Mouse (Mus musculus): Measurements from ENCODE around the gene Spred3. TPM values are rescaled to one million over a fixed set of nuclear protein-coding genes. Genes with fewer than 3 reads are reported as not detected.
"Not testable (repeated sequence)": the region's sequence is repeated elsewhere in the genome, so short reads cannot be mapped to it uniquely, and the experiment has no call there.

Spred3 gene
- polyA plus RNA-seq, 2 experiments from 2014 or later = 0.78 TPM; not detected in 1

DNA sequence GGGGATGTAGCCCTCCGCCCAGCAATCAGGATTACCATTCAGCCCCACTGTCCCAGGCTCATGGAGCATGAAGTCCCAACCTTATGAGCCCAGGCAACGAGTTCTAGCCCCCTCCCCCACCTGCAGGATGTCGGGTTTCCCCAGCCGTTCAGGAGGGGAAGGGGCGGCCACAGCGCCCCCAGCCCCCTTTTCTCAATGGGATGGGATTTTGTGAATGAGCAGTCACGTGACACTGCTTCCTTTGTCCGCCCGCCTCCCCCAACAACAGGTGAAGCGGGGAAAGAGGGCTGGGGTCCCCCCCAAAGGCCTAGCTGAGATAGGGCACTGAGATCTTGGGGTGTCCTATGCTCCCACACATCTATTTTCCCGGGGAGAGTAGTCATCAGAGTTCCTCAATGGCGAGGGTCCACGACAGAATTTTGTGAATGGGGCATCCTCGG is 1.4 kb downstream of the Spred3 start:
- ATAC-seq = no peak

DNA sequence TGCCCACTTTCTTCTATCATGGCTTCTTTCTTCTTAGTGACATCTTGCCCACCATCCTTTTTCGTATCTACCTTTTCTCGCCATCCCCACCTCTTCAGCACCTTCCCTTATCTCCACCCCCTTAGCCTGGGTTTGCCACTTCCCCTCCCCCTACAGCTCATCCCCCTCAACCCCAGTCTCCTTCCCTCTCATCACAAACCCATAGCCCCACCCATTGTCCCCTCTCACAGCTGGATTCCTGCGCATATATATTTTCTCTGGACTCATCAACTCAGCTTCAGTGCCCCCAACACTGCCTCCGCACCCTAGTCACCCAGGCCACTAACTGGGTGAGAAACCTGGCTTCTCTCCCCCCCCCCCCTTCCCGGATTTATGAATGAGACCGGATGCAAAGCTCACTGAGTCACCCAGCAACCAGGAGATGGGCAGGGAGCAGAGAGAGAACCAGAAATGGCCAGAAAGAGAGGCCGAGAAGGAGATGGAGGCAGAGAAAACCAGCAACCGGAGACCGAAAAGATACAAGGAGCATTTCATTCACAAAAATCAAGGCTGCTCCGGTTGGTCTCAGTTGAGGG is 2.0 kb downstream of the Spred3 start:
- no peak for ATAC-seq

DNA sequence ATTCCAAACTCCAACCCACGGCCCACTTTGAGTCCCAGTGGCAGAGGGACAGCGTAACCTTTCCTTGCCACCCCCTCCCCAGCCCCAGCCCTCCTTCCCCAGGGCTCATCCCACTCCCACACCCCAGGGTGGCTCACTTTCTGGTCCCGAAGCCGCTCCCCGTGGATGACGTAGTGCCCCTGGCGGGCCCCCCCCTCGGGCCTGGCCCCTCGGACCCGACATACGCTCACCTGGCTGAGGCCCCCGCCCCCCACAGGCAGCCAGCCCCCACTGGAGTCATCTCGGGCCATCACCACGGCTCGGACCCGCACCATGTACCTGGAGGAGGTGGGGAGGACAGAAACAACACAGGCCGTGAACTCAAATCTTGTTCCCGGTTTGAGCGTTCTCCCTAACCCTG is 2.6 kb downstream of the Spred3 start:
- no peak for ATAC-seq

DNA sequence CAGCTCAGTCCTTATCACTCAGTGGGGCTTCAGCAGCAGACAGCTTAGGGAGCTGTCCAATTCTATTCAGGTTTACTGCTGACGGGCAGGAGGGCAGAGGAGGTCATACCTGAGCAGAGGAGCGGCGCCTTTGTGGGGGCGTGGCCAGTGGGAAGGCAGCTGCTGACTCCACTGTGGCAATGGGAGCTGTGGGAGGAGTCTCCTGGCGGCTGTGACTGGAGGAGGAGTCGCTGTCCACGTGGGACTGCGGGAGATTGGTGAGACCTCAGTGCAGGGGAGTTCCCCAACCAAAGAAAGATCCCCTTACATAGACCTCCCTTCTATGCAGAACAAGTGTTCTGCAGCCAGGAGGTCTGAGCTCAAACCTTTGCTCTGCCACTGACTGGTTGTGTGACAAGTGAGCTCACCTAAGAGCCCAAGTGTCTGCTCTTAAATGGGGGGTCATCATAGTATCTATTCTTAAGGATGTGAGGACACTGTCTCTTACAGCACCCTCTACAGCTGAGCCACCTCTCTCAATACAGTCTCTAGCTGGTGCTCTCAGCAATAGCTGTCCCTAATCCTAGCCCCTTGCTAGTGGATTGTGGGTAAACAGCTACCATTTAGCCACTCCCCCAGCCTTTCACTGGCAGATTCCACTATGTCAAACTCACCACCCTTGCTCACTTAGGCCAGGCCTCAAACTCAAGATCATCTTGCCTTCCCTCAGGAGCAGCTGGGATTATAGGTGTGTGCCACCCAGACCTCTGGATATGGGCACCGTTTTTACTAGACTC is 7.3 kb downstream of the Spred3 start:
- peak; percentile 61 for ATAC-seq

DNA sequence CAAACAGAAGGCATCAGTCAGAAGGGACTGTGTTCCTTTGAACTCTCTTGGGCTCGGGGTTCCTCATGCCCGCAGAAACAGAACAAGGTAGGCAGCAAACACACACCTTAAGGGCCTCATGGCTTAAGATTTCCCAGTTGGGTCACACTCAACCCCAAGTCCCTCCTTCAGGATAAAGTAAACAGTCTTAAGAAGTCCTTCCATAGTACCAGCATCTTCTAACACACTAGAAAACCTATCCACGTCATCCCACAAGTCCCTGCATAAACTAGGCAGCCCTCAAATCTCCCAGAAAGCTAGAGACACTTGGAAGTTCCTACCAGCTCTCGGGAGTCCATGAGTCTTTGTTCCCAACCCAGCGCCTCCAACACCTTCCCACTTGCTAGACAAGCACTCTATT is 7.9 kb downstream of the Spred3 start:
- no peak for ATAC-seq

DNA sequence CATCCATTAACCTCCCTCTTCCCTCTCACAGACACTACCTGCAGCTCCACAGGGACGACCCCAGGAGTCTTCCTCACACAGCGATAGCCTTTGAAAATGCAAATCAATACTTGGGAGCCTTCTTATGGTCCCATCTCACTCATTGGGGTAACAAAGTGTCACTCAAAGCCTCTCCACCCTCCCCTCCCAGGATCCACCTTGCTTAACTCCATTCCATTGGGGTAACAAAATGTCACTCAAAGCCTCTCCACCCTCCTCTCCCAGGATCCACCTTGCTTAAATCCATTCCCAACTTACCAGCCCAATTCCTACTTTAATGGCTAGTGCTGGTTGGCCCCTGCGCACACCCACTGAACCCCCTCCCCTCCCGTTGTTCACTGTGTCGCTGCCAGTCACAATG is 11.9 kb downstream of the Spred3 start:
- no peak for ATAC-seq

DNA sequence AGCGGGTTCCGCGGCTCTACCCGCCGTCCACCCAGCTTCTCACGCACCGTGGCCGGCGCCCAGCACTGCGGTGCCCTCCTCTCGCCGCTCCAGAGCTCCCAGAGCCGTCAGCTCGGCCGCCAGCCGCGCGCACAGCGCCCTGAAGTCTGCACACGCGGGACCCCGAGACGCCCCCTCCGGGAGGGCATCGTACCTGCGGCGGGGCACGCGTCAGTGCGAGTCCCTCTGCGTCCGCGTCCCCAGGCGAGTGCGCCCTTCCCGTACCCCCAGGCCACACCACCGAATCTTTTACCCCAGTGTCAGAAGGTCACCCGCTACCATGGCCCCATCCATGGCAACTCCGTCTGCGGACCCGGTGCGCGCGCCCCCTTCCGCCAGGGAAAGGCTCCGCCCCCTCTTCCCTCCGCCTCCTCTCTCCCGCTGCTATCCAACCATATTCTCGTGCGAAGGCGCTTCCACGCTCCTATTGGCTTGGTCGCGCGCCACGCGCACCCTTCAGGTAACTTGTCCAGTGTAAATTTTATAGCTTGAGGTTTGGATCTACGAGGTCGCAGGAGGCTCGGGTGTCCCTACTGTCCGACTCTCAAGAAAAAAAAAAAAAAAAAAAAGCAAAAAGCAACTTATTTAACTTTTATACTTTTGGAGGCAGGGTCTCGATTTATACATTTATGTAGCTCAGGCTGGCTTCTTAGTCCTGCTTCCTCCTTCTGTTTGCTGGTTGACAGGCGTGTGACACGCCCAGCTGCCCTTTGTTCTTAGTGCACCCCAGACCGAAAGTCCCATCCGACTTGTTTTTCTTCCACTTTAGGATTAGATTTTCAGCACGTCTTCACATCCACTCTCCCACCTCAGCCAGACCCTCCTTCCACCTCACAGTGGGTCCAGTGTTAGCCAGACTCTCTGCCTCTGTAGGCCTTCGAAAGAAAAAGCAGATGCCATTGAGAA is 14.1 kb downstream of the Spred3 start, which contains the start of gene Fam98c:
TSS of gene Fam98c (minus strand) at position 397 of the 945 bp plus-strand sequence.
- ATAC-seq = peak; percentile 83

DNA sequence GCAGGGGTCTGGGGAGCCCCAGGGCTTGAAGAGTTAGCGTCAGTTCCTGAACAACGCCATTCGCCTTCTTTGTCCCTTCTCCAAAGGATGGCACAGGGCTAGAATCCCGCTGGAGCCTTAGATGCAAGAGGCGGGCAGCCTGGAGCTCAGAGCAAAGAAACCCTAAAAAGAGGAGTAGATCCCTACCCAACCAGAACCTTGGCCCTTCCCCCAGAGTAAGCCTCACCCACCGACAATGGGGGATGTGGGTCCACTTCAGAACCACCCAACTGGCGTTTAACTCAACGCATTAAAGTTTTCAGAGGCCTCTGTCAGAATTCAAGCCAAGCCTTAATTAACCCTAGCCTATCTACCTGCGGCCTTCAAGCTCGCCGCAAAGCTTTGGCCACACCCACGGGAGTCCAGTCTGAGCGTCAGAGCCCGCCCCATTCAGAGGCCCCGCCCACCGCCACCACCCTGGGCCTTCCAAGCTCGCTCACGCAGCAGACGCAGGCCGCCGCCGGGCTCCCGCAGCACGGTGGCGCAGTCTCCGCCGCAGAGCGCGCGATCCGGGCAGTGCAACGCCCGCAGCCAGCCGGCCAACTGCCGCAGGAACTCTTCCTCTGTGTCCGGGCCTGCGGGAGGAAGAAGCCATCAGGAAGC is 14.9 kb downstream of the Spred3 start:
- ATAC-seq = peak; percentile 67

DNA sequence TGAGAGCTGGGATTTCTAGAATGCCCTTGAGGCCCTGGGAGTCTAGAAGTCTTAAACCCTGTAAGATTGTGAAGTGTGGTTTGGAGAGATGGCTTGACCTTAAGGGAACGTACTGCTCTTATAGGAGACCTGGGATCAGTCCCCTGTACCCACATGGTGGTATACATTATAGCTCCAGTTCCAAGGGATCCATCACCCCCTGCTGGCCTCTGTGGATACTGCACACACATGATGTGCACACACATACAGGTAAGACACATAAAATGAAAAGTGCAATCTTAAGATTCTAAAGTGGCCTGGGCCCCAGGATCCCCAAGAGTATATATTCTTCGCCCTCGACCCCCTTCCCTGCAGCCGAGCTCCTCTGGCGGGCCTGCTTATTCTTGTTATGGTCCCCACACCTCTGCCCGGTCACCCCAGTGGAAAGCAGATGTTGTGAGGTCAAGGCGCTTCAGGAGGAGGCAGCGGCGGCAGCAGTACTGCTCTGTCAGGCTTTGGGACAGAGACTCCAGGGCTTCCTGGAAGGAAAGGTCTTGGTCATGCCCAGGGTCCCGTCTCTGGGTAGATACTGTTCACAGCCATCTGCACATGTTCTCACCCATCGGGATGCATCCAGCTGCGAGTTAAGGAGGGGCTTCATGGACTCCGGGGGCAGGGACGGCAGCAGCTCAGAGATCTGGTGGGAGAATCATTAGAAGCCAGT is 16.0 kb downstream of the Spred3 start:
- ATAC-seq = no peak

DNA sequence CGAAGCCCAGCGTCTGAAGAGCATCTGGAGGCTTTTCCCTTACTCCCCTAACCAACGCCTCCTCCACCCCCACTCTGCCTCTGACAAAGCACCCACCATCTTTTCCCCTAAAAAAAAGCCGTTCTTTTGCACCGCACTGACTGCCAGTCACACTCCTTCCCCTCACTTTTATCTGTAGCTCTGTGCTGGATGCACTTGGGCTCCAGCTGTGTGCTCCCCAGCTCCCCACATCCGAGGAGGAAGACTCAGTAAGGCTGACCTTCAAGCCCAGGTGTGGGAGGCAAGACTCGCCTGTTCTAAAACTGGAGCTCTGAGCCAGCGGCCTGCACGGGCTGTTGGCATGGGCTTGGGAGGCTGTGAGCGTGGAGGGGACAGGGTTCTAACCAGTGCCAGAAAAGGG is 18.7 kb downstream of the Spred3 start:
- no peak for ATAC-seq

DNA sequence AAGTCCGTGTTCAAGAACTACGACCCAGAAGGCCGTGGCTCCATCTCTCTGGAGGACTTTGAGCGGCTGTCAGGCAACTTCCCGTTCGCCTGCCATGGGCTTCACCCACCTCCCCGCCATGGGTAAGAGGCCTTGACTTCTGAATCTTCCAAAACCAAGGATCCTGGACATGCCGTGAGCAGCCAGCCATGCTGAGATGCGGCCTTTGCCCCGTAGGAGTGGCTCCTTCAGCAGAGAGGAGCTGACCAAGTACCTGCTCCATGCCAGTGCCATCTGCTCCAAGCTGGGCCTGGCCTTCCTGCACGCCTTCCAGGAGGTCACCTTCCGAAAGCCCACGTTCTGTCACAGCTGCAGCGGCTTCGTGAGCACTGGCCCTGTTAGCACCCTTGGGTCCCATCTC is 21.4 kb downstream of the Spred3 start:
- no peak for ATAC-seq

DNA sequence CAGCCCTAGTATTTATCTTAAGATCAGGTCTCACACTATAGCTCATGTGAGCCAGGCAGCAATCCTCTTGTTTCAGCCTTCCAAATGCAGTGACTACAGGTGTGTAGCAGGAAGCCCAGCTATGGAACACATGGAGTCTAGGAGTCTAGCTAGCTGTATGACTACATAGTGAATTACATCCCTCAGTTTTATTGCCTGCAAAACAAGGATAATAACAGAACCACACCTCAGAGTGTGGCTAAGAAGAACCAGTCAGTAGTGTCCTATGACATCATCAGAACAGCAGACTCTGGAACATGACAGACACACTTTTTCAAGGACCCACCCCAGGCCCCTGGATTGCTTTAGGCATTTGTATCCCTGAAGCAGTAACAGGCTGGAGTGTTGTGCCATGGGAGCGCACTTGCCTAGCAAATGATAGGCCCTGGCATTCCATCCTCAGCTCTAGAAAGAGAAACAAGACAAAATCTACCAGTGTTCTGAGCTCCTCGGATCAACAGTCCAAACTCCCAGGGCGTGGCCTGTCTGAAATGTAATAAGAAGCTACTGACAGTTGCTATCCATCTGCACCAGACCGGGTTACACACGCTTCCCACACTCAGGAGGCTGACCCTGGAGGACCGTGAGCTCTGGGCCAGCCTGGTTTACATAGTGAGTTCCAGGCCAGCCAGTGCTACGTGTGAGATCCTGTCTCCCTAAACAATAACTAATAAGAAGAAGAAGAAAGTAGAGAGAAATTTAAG is 23.4 kb downstream of the Spred3 start:
- no peak for ATAC-seq

DNA sequence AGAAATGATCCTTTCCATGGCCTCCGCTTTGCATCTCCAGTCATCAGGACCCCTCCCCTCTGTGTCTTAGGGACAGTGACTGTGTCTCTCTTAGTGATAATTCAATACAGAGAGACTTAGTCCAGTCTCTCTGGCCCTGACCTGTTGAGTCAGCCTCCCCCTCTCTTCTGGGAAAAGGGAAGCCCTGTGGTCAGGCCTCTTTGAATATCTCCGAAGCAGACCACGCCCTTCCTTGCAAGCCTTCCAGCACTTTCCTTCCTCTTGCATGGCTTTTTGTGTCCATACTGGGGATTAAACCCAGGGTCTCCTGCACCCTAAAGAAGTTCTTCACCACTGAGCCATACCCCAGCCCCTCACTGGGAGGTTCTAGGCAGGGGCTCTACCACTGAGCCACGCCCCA is 26.2 kb downstream of the Spred3 start:
- no peak for ATAC-seq

DNA sequence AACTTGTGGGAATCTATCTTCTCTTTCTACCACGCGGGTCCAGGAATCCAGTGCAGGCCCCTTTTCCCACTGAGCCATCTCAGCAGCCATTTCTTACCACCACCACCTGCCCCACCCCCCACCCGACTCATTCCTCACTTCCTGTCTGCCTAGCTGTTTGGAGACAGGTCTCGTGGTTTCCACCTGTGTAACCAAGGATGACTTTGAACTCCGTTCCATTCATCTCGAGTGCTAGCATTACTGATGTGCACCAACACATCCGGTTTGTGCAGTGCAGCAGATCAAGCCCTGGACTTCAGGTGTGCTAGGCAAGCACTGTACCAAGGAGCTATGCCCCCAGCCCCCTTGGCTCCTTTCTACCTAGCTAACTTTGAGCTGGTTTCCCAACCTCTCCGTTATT is 28.8 kb downstream of the Spred3 start:
- ATAC-seq = peak; percentile 86

DNA sequence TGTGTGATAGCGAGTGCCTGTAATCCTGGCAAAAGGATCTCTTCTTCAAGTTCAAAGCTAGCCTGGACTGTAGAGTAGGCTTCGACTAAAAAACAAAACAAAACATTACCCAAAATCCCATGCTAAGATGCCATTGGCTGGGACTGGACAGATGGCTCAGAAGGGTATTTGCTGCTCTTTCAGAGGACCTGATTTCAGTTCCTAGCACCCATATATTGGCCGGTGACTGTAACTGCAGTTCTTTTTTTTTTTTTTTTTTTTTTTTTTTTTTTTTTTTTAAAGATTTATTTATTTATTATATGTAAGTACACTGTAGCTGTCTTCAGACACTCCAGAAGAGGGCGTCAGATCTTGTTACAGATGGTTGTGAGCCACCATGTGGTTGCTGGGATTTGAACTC is 31.0 kb downstream of the Spred3 start:
- not testable (repeated sequence) for ATAC-seq

DNA sequence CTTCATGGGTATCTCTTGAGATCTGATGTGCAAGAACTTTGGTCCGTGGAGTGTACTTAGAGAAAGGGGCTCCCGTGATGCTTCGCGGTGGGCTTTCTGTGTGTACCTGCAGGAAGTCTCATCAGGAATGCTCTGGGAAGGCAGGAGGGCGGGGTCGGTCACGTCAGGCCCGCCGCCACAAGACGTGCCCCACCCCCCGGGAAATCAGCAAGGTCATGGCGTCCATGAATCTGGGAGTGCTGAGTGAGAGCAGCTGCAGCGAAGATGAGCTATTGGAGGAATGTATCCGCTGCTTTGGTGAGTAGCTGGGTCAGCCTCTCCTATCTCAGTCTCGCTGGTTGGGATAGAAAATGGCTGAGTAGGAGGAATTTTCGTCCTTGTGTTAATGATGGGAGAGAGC is 32.8 kb downstream of the Spred3 start:
- no peak for ATAC-seq

DNA sequence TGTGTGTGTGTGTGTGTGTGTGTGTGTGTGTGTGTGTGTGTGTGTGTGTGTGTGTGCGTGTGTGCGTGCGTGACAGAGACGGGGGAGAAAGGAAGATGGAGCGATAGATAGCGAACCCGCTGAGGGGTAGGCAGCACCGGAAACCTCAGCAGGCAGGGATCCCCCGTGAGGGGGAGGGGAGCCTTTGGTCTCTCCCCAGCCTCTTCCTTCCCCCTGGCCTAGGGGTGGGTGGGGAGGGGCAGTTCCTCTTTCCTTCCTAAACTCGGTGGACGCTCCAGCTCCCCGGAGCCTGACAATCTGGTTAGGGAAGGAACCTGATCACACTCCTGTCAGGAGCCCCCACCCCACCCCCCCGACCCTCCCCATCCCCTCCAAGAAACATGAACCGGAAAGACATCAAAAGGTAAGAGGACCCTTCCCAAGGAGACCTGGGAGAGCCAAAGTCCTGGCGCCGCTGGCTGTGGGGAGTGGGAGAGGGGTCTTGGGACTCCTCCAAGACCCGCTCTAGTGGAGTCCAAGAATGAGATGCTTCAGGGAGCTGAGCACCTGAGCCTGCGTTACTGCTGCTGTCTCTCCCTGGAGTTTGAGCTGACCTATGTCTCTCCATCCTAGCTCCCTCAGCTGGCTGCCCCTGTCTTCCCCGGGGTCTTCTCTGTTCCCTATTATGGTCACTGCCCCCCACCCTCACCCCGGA is 35.4 kb downstream of the Spred3 start, which contains the start of gene Rasgrp4:
TSS of gene Rasgrp4 (plus strand) at position 159 of the 694 bp plus-strand sequence.
- peak; percentile 87 for ATAC-seq

DNA sequence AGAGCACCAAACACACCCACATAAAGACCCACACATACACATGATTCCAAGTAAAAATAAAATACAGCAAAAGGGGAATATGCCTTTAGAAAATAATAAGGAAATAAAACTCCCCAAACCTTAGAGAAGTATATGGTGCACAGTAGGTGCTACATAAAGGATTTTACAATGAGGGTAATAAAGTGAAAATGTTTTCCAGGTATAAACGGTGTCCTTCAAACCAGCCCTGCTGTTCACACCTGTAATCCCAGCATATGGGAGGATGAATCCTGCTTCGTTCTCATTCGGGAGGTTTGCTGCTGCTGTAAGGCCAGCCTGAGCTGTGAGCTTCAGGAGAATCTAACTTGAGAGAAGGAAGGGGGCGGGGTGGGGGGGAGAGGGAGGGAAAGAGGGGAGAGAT is 36.0 kb downstream of the Spred3 start:
- ATAC-seq = no peak

DNA sequence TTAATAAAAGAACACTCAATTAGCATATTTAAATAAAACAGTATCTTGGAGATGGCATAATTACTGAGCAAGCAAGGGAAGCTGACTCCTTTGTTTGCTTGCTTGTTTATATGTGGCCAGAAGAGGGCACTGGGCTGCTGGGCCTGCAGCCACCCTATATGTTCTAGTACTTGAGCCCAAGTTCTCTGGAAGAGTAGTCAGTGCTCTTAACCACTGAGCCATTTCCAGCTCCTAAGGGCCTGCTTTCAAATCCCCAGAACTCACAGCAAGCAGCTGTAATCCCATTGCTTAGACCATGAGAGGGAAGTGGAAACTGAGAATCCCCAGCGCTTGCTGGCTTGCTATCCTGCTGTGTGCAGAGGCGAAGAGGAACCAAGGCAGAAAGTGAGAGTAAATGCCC is 41.5 kb downstream of the Spred3 start:
- no peak for ATAC-seq

DNA sequence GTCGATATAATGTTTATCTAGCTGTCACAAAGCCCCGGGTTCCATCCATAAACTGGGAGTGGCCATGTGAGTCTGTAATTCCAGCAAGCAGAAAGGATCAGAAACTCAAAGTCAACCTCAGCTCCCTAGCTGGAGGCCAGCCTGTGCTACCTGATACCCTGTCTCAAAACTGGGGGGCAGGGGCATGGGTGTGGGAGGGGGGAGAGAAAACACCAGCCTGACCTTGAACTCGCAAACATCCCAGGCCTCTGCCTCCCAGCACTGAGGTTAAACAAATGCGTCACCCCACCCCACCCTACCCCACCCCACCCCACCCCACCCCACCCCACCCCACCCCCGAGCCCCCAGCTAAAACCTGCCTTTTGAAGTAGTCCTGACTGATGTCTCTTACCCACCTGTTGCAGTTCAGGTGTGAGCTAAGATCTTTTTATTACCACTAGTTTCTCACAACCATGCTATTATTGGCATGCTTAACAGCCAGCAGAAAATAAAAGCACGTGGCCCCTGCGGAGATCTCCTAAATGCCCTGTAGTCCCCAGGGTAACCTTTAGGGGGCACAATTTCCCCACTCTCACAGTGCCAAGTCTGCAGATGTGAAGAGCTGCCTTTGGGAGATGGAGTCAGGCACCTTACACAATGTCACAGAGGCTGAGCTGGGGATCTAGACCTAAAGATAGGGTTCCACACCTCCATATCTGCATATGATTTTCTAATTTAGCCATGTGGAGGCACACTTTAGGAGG is 43.9 kb downstream of the Spred3 start:
- ATAC-seq = peak; percentile 52
